Mouse (Mus musculus) heart, adult 2 months (tissue): ENCODE data around the gene Nsmf. TPM values are rescaled to one million over a fixed set of nuclear protein-coding genes. Genes with fewer than 3 reads are reported as not detected.

ENCODE experiments used
- DNase-seq, 2 experiments: peaks; one replicate each; pipeline ENCODE4 v3.0.0; 2021
- H3K27ac ChIP-seq: fragments of 200-600 bp; 2 replicates; pipeline ENCODE4 v1.8.1; 2022
- H3K27me3 ChIP-seq: fragments of 200-500 bp; 2 replicates; pipeline ENCODE4 v1.6.1; 2012; ENCODE audit warnings: mild to moderate bottlenecking, low read length, inconsistent platforms, mixed read lengths; ENCODE audit not compliant: control insufficient read depth, insufficient read depth
- H3K36me3 ChIP-seq: fragments of 200-500 bp; 2 replicates; pipeline ENCODE4 v1.6.1; 2012; ENCODE audit warnings: low read length, inconsistent platforms; ENCODE audit not compliant: control insufficient read depth, insufficient read depth
- H3K4me1 ChIP-seq: fragments of 200-500 bp; 2 replicates; pipeline ENCODE4 v1.6.1; 2011; ENCODE audit warnings: low read length; ENCODE audit not compliant: control insufficient read depth, insufficient read depth
- H3K4me3 ChIP-seq: fragments of 200-600 bp; 2 replicates; pipeline ENCODE4 v1.8.1; 2022
- H3K79me2 ChIP-seq: fragments of 200-500 bp; replicated peaks from 2 replicates; pipeline ENCODE4 v1.6.1; 2012; ENCODE audit warnings: mild to moderate bottlenecking, inconsistent platforms, low read length, moderate library complexity, mixed read lengths; ENCODE audit not compliant: control insufficient read depth, insufficient read depth
- H3K9ac ChIP-seq: fragments of 200-500 bp; 2 replicates; pipeline ENCODE4 v1.6.1; 2012; ENCODE audit warnings: low read depth, mild to moderate bottlenecking, control low read depth, inconsistent platforms, low read length, mixed read lengths
- CTCF ChIP-seq: fragments of 200-600 bp; IDR thresholded peaks from 2 replicates; pipeline ENCODE4 v1.8.1; 2022; ENCODE audit warnings: antibody characterized with exemption, mild to moderate bottlenecking, moderate library complexity
- EP300 ChIP-seq: fragments of 200-500 bp; IDR thresholded peaks from 2 replicates; pipeline ENCODE4 v1.6.1; 2011; ENCODE audit warnings: low read depth, low read length, control low read depth; ENCODE audit not compliant: insufficient read depth
- POLR2A ChIP-seq: fragments of 200-500 bp; IDR thresholded peaks from 2 replicates; pipeline ENCODE4 v1.6.1; 2011; ENCODE audit warnings: mild to moderate bottlenecking, low read depth, low read length, control low read depth; ENCODE audit not compliant: insufficient read depth
- WGBS: fragments of 180-500 bp; shearing (Covaris S2); methylation state at CpG from one replicate; pipeline ENCODE4 v1.1.7; 2018; 5-methylcytosine and 5-hydroxymethylcytosine counted together
- intact Hi-C: fragments of 180-260 bp; cut with DNase I; formaldehyde crosslinking; loops from one replicate; pipeline ENCODE4 v1.15.1; 2025
- polyA plus RNA-seq: library from polyadenylated mRNA; depleted of rRNA; stranded (reverse); fragments of >200 nt; gene quantifications from 2 replicates; pipeline ENCODE4 v1.2.3, GENCODE M21; 2012
- total RNA-seq, 2 experiments: library from RNA; stranded (reverse); gene quantifications; 2 replicates each; pipeline ENCODE4 v1.2.3; 2021

Gene Nsmf
- total and polyA plus RNA-seq, 3 experiments, result 12.4 to 46.9 (median 13.3) TPM

DNA sequence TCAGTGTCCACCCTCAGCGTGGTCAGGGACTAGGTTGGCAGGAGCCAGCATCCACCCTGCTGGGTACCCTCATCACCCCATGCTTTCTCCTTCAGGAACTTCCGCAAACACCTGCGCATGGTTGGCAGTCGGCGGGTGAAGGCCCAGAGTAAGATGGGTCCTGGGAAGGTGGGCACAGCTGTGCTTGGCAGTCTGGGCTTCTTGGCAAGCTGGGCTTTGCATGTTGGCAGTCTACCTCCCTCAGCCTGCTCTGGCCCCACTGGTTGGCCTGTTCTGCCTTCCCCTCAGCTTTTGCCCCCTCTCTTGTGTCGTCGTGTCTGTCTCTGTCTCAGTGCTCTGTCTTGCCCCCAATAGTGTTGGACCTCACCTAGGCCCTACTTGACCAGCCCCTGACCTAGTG lies 4.8 kb downstream of the Nsmf start:
- 89% methylated on average over 7 of the region's 7 CpGs for WGBS
- intact Hi-C loops, result no loop called here
- Histone ChIP-seq H3K27ac (no peak overlapping the region), H3K9ac (no peak overlapping the region), H3K4me1 (0 out of 2 replicates have a peak, but pooled peaks cover 1% of the 10 kb centered on the region), H3K27me3 (no peaks in the 10 kb centered on the region), H3K4me3 (no peak overlapping the region), H3K36me3 (no peaks in the 10 kb centered on the region), H3K79me2 (no peaks in the 10 kb centered on the region)
- TF ChIP-seq POLR2A (no peak), EP300 (no peak), CTCF (no peak)
- DNase-seq, result no peak

- WGBS, result 98% methylated on average over 5 of the region's 5 CpGs
- Histone ChIP-seq H3K4me3 (no peak overlapping the region), H3K27ac (no peak overlapping the region), H3K27me3 (no peaks in the 10 kb centered on the region), H3K36me3 (no peaks in the 10 kb centered on the region), H3K79me2 (no peaks in the 10 kb centered on the region), H3K9ac (no peak overlapping the region), H3K4me1 (no peaks in the 10 kb centered on the region)
- intact Hi-C loops, result no loop called here
- no peak for DNase-seq
- TF ChIP-seq CTCF (no peak), POLR2A (no peak), EP300 (no peak)
Measured at GRCm38 (mm10) chr2:25063523-25063922, 9.4 kb downstream of the Nsmf start.

GRCm38 (mm10) chr2:25064285-25064684 lies 10.1 kb downstream of the Nsmf start:
- DNase-seq, result no peak
- no peaks in the 10 kb centered on the region for H3K4me1 ChIP-seq
- H3K9ac ChIP-seq, result no peak overlapping the region
- no peak for TF ChIP-seq CTCF
- no peak for TF ChIP-seq EP300
- TF ChIP-seq POLR2A, result no peak
- 73% methylated on average over 1 of the region's 1 CpGs for WGBS
- H3K4me3 ChIP-seq, result no peak overlapping the region
- H3K27ac ChIP-seq, result no peak overlapping the region
- no peaks in the 10 kb centered on the region for H3K79me2 ChIP-seq
- no peaks in the 10 kb centered on the region for H3K36me3 ChIP-seq
- no peaks in the 10 kb centered on the region for H3K27me3 ChIP-seq
- intact Hi-C loops, result no loop called here

DNA sequence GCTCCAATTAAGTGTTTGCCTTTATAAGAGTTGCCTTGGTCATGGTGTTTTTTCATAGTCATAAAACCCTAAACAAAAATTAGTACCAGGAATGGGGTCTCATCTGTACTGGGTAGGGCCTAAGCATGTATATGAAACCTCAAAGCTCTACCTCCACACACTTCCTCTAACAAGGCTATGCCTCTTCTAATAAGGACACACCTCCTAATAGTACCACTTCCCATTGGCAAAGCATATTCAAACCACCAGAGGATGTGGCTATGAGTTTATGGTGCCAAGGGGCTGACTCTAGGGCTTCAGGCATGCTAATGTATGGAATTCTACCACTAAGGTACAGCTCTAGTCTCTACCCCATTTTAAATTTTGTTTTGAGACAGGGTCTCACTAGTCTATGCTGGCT lies 11.4 kb downstream of the Nsmf start:
- no peak overlapping the region for H3K27ac ChIP-seq
- intact Hi-C loops, result no loop called here
- H3K27me3 ChIP-seq, result no peaks in the 10 kb centered on the region
- TF ChIP-seq CTCF (no peak), POLR2A (no peak), EP300 (no peak)
- no peak overlapping the region for H3K9ac ChIP-seq
- no peaks in the 10 kb centered on the region for H3K4me1 ChIP-seq
- no peak overlapping the region for H3K4me3 ChIP-seq
- DNase-seq, result no peak
- no peaks in the 10 kb centered on the region for H3K36me3 ChIP-seq
- no peaks in the 10 kb centered on the region for H3K79me2 ChIP-seq

DNA sequence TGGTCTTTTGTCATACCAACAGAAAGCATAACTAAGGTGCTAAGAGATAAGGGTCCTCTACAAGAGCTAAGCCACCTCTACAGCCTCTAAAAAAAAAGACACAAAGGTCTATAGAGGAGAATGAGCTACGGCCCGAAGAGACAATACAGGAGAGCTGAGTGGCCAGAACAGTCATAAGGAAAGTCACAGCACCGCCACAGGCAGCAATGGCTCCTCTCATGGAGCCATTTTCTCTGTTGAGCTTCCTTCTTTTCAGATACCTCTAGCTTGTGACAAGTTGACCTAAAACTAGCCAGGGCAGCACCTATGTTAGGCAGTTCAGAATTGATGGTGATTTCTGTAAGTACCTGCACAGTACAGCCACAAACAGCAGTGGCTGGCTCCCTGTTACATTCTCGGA lies 12.4 kb downstream of the Nsmf start:
- TF ChIP-seq CTCF, result no peak
- H3K9ac ChIP-seq, result no peak overlapping the region
- WGBS, result 76% methylated on average over 4 of the region's 4 CpGs
- no peak overlapping the region for H3K27ac ChIP-seq
- no peak for DNase-seq
- H3K36me3 ChIP-seq, result no peaks in the 10 kb centered on the region
- intact Hi-C loops, result no loop called here
- H3K4me1 ChIP-seq, result no peaks in the 10 kb centered on the region
- no peaks in the 10 kb centered on the region for H3K79me2 ChIP-seq
- no peak overlapping the region for H3K4me3 ChIP-seq
- H3K27me3 ChIP-seq, result no peaks in the 10 kb centered on the region

GRCm38 (mm10) chr2:25069537-25069936 lies 15.4 kb downstream of the Nsmf start:
- 73% methylated on average over 4 of the region's 4 CpGs for WGBS
- TF ChIP-seq EP300 (no peak), POLR2A (no peak), CTCF (no peak)

More at GRCm38 (mm10) chr2:25069537-25069936, 15.4 kb downstream of the Nsmf start:
- H3K79me2 ChIP-seq, result no peaks in the 10 kb centered on the region
- no peaks in the 10 kb centered on the region for H3K4me1 ChIP-seq
- H3K4me3 ChIP-seq, result no peak overlapping the region
- H3K27ac ChIP-seq, result no peak overlapping the region
- no peaks in the 10 kb centered on the region for H3K36me3 ChIP-seq
- H3K27me3 ChIP-seq, result no peaks in the 10 kb centered on the region
- no peak overlapping the region for H3K9ac ChIP-seq
- DNase-seq, result no peak
- intact Hi-C loops, result no loop called here
